Mouse (Mus musculus): ENCODE measurements around the gene Bmp4. TPM values are rescaled to one million over a fixed set of nuclear protein-coding genes. Genes with fewer than 3 reads are reported as not detected.

Gene Bmp4
- polyA plus RNA-seq, 1 experiment, result 4.9 TPM

DNA sequence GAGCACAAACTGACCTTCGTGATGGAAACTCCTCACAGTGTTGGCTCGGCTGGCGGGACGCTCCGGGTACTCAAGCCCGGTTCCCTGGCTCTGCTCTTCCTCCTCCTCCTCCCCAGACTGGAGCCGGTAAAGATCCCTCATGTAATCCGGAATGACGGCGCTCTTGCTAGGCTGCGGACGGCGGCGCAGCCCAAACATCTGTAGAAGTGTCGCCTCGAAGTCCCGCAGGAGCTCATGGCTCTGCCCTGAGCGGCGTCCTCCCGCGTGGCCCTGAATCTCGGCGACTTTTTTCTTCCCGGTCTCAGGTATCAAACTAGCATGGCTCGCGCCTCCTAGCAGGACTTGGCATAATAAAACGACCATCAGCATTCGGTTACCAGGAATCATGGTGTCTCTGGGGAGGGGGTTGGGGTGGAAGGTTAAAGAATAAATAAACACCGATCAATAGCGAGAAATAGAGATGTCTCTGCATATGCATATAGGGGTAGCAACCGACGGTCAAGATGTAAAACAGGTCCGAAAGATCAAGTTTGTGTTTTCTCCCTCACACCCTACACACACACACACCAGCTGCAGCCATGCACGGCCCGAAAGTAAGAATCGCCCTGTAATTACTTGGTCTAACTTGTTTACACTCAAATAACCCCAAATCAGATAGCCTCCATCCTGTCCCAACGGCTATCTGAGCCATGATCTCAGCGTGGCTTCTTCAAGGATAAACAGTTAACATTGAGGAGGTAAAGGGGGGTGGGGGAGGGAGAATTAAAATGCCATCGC, 4.6 kb downstream of the Bmp4 start:
- Histone ChIP-seq H3K27ac (ENCODE audit: insufficient read depth, low read length) (no peak overlapping the region), H3K27me3 (ENCODE audit: control insufficient read depth, insufficient read depth, low read length) (peaks cover 15% of the 10 kb centered on the region; the same call in 1 of the 2 replicates), H3K4me3 (replicated peaks; ENCODE audit: insufficient read depth, low read depth, low read length) (no peak overlapping the region), H3K4me1 (ENCODE audit: control insufficient read depth, insufficient read depth, low read length) (peaks cover 4% of the 10 kb centered on the region)
- DNase-seq, result no peak
- 2% methylated on average over 39 of the region's 39 CpGs for WGBS
- no peak for TF ChIP-seq POLR2A (IDR thresholded peaks at IDR 0.05; ENCODE audit: borderline replicate concordance, insufficient read depth, low read length)
- no peak for TF ChIP-seq CTCF (IDR thresholded peaks at IDR 0.05; ENCODE audit: borderline replicate concordance, insufficient read depth, low read depth, low read length)

GRCm38 (mm10) chr14:46384946-46385691, 5.3 kb downstream of the Bmp4 start:
- no peak for DNase-seq
- TF ChIP-seq CTCF (IDR thresholded peaks at IDR 0.05; ENCODE audit: borderline replicate concordance, insufficient read depth, low read depth, low read length) (no peak), POLR2A (IDR thresholded peaks at IDR 0.05; ENCODE audit: borderline replicate concordance, insufficient read depth, low read length) (no peak)
- WGBS, result 50% methylated on average over 14 of the region's 14 CpGs
- Histone ChIP-seq H3K27ac (ENCODE audit: insufficient read depth, low read length) (no peak overlapping the region), H3K4me1 (ENCODE audit: control insufficient read depth, insufficient read depth, low read length) (peaks cover 5% of the 10 kb centered on the region), H3K4me3 (replicated peaks; ENCODE audit: insufficient read depth, low read depth, low read length) (no peak overlapping the region), H3K27me3 (ENCODE audit: control insufficient read depth, insufficient read depth, low read length) (peaks cover 13% of the 10 kb centered on the region; the same call in 1 of the 2 replicates)

- H3K4me3 ChIP-seq (replicated peaks; ENCODE audit: insufficient read depth, low read depth, low read length), result no peak overlapping the region
- WGBS, result 19% methylated on average over 6 of the region's 6 CpGs
- no peak for TF ChIP-seq POLR2A (IDR thresholded peaks at IDR 0.05; ENCODE audit: borderline replicate concordance, insufficient read depth, low read length)
- TF ChIP-seq CTCF (IDR thresholded peaks at IDR 0.05; ENCODE audit: borderline replicate concordance, insufficient read depth, low read depth, low read length), result no peak
- peaks cover 7% of the 10 kb centered on the region for H3K4me1 ChIP-seq (ENCODE audit: control insufficient read depth, insufficient read depth, low read length)
- DNase-seq, result peak; percentile 69 to 78
- H3K27ac ChIP-seq (ENCODE audit: insufficient read depth, low read length), result no peak overlapping the region
- H3K27me3 ChIP-seq (ENCODE audit: control insufficient read depth, insufficient read depth, low read length), result peaks cover 7% of the 10 kb centered on the region; the same call in 1 of the 2 replicates
Measured at GRCm38 (mm10) chr14:46381457-46381856, 9.0 kb downstream of the Bmp4 start.

DNA sequence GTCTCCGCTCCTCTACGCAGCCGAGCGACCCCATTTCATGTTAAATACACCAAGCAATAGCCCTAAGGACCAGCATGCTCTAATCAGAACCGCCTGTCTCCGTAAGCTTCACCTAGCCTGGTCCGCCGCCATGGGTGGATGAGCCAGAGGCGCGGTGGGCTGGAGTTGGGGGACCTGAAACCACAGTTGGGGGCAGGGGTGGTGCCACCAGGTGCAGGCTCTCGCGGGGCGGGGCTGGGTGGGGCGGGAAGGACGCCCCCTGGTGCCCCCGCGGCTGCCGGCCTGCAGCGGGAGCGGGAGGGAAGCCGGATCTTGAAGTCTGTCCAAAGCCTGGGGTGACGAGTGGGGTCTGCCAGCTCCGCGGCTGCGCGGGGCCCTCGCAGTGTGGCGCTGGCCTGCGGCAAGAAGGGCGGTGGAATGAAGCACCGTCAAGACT, 10.2 kb downstream of the Bmp4 start:
- DNase-seq, result peak; percentile 44 to 53
- Histone ChIP-seq H3K27ac (ENCODE audit: insufficient read depth, low read length) (no peak overlapping the region), H3K4me1 (ENCODE audit: control insufficient read depth, insufficient read depth, low read length) (peaks cover 4% of the 10 kb centered on the region), H3K27me3 (ENCODE audit: control insufficient read depth, insufficient read depth, low read length) (no peaks in the 10 kb centered on the region), H3K4me3 (replicated peaks; ENCODE audit: insufficient read depth, low read depth, low read length) (no peak overlapping the region)
- TF ChIP-seq POLR2A (IDR thresholded peaks at IDR 0.05; ENCODE audit: borderline replicate concordance, insufficient read depth, low read length) (no peak), CTCF (IDR thresholded peaks at IDR 0.05; ENCODE audit: borderline replicate concordance, insufficient read depth, low read depth, low read length) (no peak)
- WGBS, result 10% methylated on average over 31 of the region's 31 CpGs

DNA sequence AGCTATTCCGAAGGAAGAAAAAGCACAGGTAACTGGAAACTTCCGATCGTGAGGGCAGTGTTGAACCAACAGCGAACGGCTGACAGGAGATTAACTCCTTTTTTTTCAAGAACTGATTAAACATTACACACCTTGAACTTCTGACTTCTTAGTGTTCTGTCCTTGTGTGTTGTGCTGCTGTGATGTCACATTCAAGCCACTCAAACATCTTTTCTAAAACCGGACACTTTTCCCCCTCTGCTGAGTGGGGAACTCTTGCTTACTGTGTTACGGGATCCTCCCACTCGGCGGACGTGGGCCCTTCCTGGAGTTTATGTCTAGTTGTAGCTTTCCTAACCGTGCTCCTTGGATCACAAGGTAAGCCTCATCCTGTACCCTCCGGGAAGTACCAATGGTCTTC, 11.2 kb downstream of the Bmp4 start, which contains the start of gene Gm15217:
TSS of gene Gm15217 (plus strand) at position 130 of the 400 bp plus-strand sequence.
- DNase-seq, result no peak
- WGBS, result 95% methylated on average over 12 of the region's 12 CpGs
- Histone ChIP-seq H3K27ac (ENCODE audit: insufficient read depth, low read length) (no peak within 1 kb of the TSS), H3K27me3 (ENCODE audit: control insufficient read depth, insufficient read depth, low read length) (no peaks in the 10 kb centered on the region), H3K4me3 (replicated peaks; ENCODE audit: insufficient read depth, low read depth, low read length) (no peak within 1 kb of the TSS), H3K4me1 (ENCODE audit: control insufficient read depth, insufficient read depth, low read length) (peaks cover 4% of the 10 kb centered on the region)
- TF ChIP-seq POLR2A (IDR thresholded peaks at IDR 0.05; ENCODE audit: borderline replicate concordance, insufficient read depth, low read length) (no peak), CTCF (IDR thresholded peaks at IDR 0.05; ENCODE audit: borderline replicate concordance, insufficient read depth, low read depth, low read length) (no peak)

DNA sequence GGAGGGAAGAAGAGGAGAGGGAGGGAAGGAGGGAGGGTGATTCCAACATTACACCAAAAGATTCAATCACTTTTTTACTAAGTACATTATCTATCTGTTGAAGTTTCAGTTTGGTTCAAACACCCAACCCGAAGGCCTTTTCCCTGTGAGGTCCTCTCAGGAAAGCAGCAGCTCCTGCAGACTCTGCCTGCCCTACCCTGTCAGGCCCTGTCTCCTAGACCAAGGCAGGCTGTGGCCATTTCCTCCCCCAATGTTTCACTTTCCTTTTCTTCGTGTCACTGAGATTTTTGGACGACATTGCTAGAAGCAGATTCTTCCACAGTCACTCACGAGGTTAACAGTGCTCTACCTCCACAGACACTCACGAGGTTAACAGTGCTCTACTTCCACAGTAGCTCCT, 14.7 kb downstream of the Bmp4 start:
- no peak overlapping the region for H3K4me3 ChIP-seq (replicated peaks; ENCODE audit: insufficient read depth, low read depth, low read length)
- no peak for DNase-seq
- TF ChIP-seq CTCF (IDR thresholded peaks at IDR 0.05; ENCODE audit: borderline replicate concordance, insufficient read depth, low read depth, low read length) (no peak), POLR2A (IDR thresholded peaks at IDR 0.05; ENCODE audit: borderline replicate concordance, insufficient read depth, low read length) (no peak)
- no peaks in the 10 kb centered on the region for H3K27me3 ChIP-seq (ENCODE audit: control insufficient read depth, insufficient read depth, low read length)
- no peak overlapping the region for H3K27ac ChIP-seq (ENCODE audit: insufficient read depth, low read length)
- peaks cover 4% of the 10 kb centered on the region; the same call in 1 of the 2 replicates for H3K4me1 ChIP-seq (ENCODE audit: control insufficient read depth, insufficient read depth, low read length)
- 86% methylated on average over 5 of the region's 5 CpGs for WGBS

DNA sequence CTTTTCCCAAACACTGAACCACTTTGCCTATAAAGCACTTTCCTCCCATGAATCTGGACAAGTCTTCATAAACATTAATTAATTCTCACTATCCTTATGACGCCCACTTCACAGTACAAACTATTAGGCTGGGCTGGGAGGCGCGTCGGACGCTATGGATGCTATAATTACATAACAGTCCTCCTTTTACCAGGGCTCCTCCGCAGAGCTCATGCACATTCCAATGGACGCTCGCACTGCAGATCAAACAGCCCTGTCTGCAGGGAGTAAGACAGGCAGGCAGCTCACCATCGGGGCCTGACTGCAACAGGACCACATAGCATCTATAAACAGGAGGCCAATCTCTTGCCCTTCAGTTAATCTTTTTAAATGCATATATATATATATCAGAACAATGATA, 18.0 kb downstream of the Bmp4 start:
- Histone ChIP-seq H3K4me1 (ENCODE audit: control insufficient read depth, insufficient read depth, low read length) (no peaks in the 10 kb centered on the region), H3K27ac (ENCODE audit: insufficient read depth, low read length) (no peak overlapping the region), H3K4me3 (replicated peaks; ENCODE audit: insufficient read depth, low read depth, low read length) (no peak overlapping the region), H3K27me3 (ENCODE audit: control insufficient read depth, insufficient read depth, low read length) (no peaks in the 10 kb centered on the region)
- TF ChIP-seq CTCF (IDR thresholded peaks at IDR 0.05; ENCODE audit: borderline replicate concordance, insufficient read depth, low read depth, low read length) (no peak), POLR2A (IDR thresholded peaks at IDR 0.05; ENCODE audit: borderline replicate concordance, insufficient read depth, low read length) (no peak)
- 51% methylated on average over 9 of the region's 9 CpGs for WGBS
- DNase-seq, result no peak
